Mouse (Mus musculus) CH12.LX (cell line): ENCODE data around the gene Olfr729. TPM values are rescaled to one million over a fixed set of nuclear protein-coding genes. Genes with fewer than 3 reads are reported as not detected.

Source experiments
- DNase-seq: peaks from one replicate; pipeline ENCODE4 v3.0.0-alpha.2; 2013; ENCODE audit errors: extremely low read depth
- H3K27ac ChIP-seq: 2 replicates; pipeline ENCODE4 v1.5.1; 2012; ENCODE audit warnings: low read depth, mild to moderate bottlenecking, control low read depth, moderate library complexity; ENCODE audit not compliant: insufficient read depth
- H3K27me3 ChIP-seq: replicated peaks from 2 replicates; pipeline ENCODE3; 2012; ENCODE audit warnings: inconsistent platforms
- H3K36me3 ChIP-seq, 2 experiments: replicated peaks in 1 of 2; 2 replicates each; pipeline versions ENCODE3 to v1.6.1; 2012; ENCODE audit warnings: inconsistent platforms in 1 of 2, low read length in 1 of 2, mild to moderate bottlenecking in 1 of 2, mixed read lengths in 1 of 2, moderate library complexity in 1 of 2; ENCODE audit not compliant: control insufficient read depth in 1 of 2, insufficient read depth in 1 of 2
- H3K4me1 ChIP-seq, 2 experiments: 2 replicates each; pipeline ENCODE4 v1.6.1; 2012; ENCODE audit warnings: inconsistent platforms in 1 of 2, moderate library complexity in 1 of 2; ENCODE audit not compliant: insufficient read depth in 2 of 2, control insufficient read depth in 1 of 2
- H3K4me2 ChIP-seq: 2 replicates; pipeline ENCODE4 v1.6.1; 2012; ENCODE audit warnings: low read depth, mild to moderate bottlenecking, control low read depth; ENCODE audit not compliant: poor library complexity, insufficient read depth, severe bottlenecking
- H3K4me3 ChIP-seq, 3 experiments: fragments of 150-350 bp in 1 of 3; sonication (generic) in 1 of 3; replicated peaks in 1 of 3; 2 replicates each; pipeline versions ENCODE3 to v1.5.1; 2011 to 2012; ENCODE audit warnings: low read depth in 2 of 3, low read length in 2 of 3, mild to moderate bottlenecking in 2 of 3, moderate library complexity in 2 of 3, control low read depth in 1 of 3, improper control_type of control experiment in 1 of 3, inconsistent platforms in 1 of 3, mixed read lengths in 1 of 3; ENCODE audit not compliant: poor library complexity in 1 of 3
- H3K79me2 ChIP-seq: replicated peaks from 2 replicates; pipeline ENCODE4 v1.6.1; 2012; ENCODE audit warnings: mild to moderate bottlenecking, moderate library complexity; ENCODE audit not compliant: control insufficient read depth, poor library complexity, insufficient read depth, severe bottlenecking; ENCODE audit errors: extremely low read depth
- H3K9ac ChIP-seq: 2 replicates; pipeline ENCODE4 v1.6.1; 2012; ENCODE audit warnings: low read depth, mild to moderate bottlenecking, control low read depth, moderate library complexity; ENCODE audit not compliant: insufficient read depth
- H3K9me3 ChIP-seq: replicated peaks from 2 replicates; pipeline ENCODE3; 2012; ENCODE audit warnings: low read length, inconsistent platforms, mixed read lengths
- CTCF ChIP-seq, 2 experiments: IDR thresholded peaks in 1 of 2; conservative IDR thresholded peaks in 1 of 2; 2 replicates each; pipeline ENCODE4 v1.5.1; 2011 to 2012; ENCODE audit warnings: low read depth in 2 of 2, low read length in 2 of 2, improper control_type of control experiment in 1 of 2, inconsistent platforms in 1 of 2, mild to moderate bottlenecking in 1 of 2, moderate library complexity in 1 of 2
- E2F4 ChIP-seq: IDR thresholded peaks from 2 replicates; pipeline ENCODE4 v1.6.1; 2011; ENCODE audit warnings: low read depth, low read length, improper control_type of control experiment; ENCODE audit not compliant: insufficient replicate concordance
- EP300 ChIP-seq: IDR thresholded peaks from 2 replicates; pipeline ENCODE4 v1.6.1; 2011; ENCODE audit warnings: low read length, improper control_type of control experiment
- ETS1 ChIP-seq: conservative IDR thresholded peaks from 2 replicates; pipeline ENCODE4 v1.6.1; 2012; ENCODE audit warnings: low read depth, mild to moderate bottlenecking, inconsistent platforms, low read length, improper control_type of control experiment, moderate library complexity
- HCFC1 ChIP-seq: IDR thresholded peaks from 2 replicates; pipeline ENCODE4 v1.6.1; 2012; ENCODE audit warnings: low read depth, mild to moderate bottlenecking, inconsistent platforms, low read length, improper control_type of control experiment
- IRF4 ChIP-seq: IDR thresholded peaks from 2 replicates; pipeline ENCODE4 v1.6.1; 2014; ENCODE audit warnings: low read depth, mild to moderate bottlenecking, inconsistent platforms, low read length, improper control_type of control experiment
- JUN ChIP-seq: IDR thresholded peaks from 2 replicates; pipeline ENCODE4 v1.6.1; 2011; ENCODE audit warnings: low read depth, mild to moderate bottlenecking, low read length, improper control_type of control experiment, moderate library complexity; ENCODE audit not compliant: insufficient read depth
- JUND ChIP-seq: conservative IDR thresholded peaks from 2 replicates; pipeline ENCODE4 v1.6.1; 2011; ENCODE audit warnings: low read depth, low read length, improper control_type of control experiment
- KAT2A ChIP-seq: IDR thresholded peaks from 2 replicates; pipeline ENCODE4 v1.6.1; 2012; ENCODE audit warnings: low read length, improper control_type of control experiment, inconsistent platforms; ENCODE audit not compliant: insufficient replicate concordance
- MEF2A ChIP-seq: IDR thresholded peaks from 2 replicates; pipeline ENCODE4 v1.6.1; 2014; ENCODE audit warnings: low read depth, mild to moderate bottlenecking, inconsistent platforms, low read length, improper control_type of control experiment, borderline replicate concordance
- MYC ChIP-seq: IDR thresholded peaks from 2 replicates; pipeline ENCODE4 v1.6.1; 2011; ENCODE audit warnings: low read depth, mild to moderate bottlenecking, improper control_type of control experiment, low read length
- NELFE ChIP-seq: IDR thresholded peaks from 2 replicates; pipeline ENCODE4 v1.6.1; 2011; ENCODE audit warnings: low read depth, low read length, improper control_type of control experiment
- NRF1 ChIP-seq: IDR thresholded peaks from 2 replicates; pipeline ENCODE4 v1.6.1; 2014; ENCODE audit warnings: low read depth, mild to moderate bottlenecking, inconsistent platforms, low read length, improper control_type of control experiment, moderate library complexity
- POLR2A ChIP-seq: IDR thresholded peaks from 2 replicates; pipeline ENCODE4 v1.6.1; 2011; ENCODE audit warnings: low read depth, mild to moderate bottlenecking, improper control_type of control experiment, low read length
- RAD21 ChIP-seq: IDR thresholded peaks from 2 replicates; pipeline ENCODE4 v1.6.1; 2011; ENCODE audit warnings: low read depth, mild to moderate bottlenecking, low read length, improper control_type of control experiment, moderate library complexity
- RCOR1 ChIP-seq: conservative IDR thresholded peaks from 2 replicates; pipeline ENCODE4 v1.6.1; 2012; ENCODE audit warnings: low read depth, mild to moderate bottlenecking, inconsistent platforms, low read length, improper control_type of control experiment
- SIN3A ChIP-seq: IDR thresholded peaks from 2 replicates; pipeline ENCODE4 v1.6.1; 2012; ENCODE audit warnings: low read length, improper control_type of control experiment, inconsistent platforms
- SMC3 ChIP-seq: IDR thresholded peaks from 2 replicates; pipeline ENCODE4 v1.6.1; 2011; ENCODE audit warnings: low read depth, low read length, improper control_type of control experiment
- TBP ChIP-seq: conservative IDR thresholded peaks from 2 replicates; pipeline ENCODE4 v1.6.1; 2011; ENCODE audit warnings: low read depth, low read length, improper control_type of control experiment
- USF2 ChIP-seq: conservative IDR thresholded peaks from 2 replicates; pipeline ENCODE4 v1.6.1; 2011; ENCODE audit warnings: low read depth, low read length, improper control_type of control experiment
- ZKSCAN1 ChIP-seq: IDR thresholded peaks from 2 replicates; pipeline ENCODE4 v1.6.1; 2012; ENCODE audit warnings: low read depth, inconsistent platforms, low read length, improper control_type of control experiment, borderline replicate concordance
- ZMIZ1 ChIP-seq: IDR thresholded peaks from 2 replicates; pipeline ENCODE4 v1.6.1; 2012; ENCODE audit warnings: low read depth, mild to moderate bottlenecking, inconsistent platforms, low read length, improper control_type of control experiment
- ZNF384 ChIP-seq: IDR thresholded peaks from 2 replicates; pipeline ENCODE4 v1.6.1; 2012; ENCODE audit warnings: low read depth, low read length, improper control_type of control experiment, inconsistent platforms
- dilution Hi-C: fragments of 300-500 bp; cut with MboI; formaldehyde crosslinking; loops from 2 replicates; pipeline ENCODE4 v1.14.3; 2020; ENCODE audit warnings: low sequenced_read_pairs; ENCODE audit not compliant: extremely low pct_unique_long_range_greater_than_20kb, extremely low pct_ligation_motif_present
- in situ Hi-C: fragments of 300-500 bp; cut with MboI; formaldehyde crosslinking; loops from 3 replicates; pipeline ENCODE4 v1.14.3; 2019; ENCODE audit warnings: low sequenced_read_pairs, low pct_ligation_motif_present, low pct_unique_long_range_greater_than_20kb, mixed read lengths
- polyA plus RNA-seq: library from polyadenylated mRNA; unstranded; fragments of >175 nt; gene quantifications from 2 replicates; pipeline ENCODE4 v1.2.1, GENCODE M21; 2012; ENCODE audit warnings: low read depth; ENCODE audit not compliant: insufficient read length
- total RNA-seq, 2 experiments: library from RNA; depleted of rRNA; stranded (reverse); fragments of 300-350 nt in 1 of 2; fragments of >200 nt in 1 of 2; gene quantifications; 2 replicates each; pipeline ENCODE4 v1.2.3; 2012 to 2014

Olfr729 gene
- total RNA-seq (2012; rRNA removed) (not detected in 2 replicates), total RNA-seq (2014; rRNA removed) (not detected in 2 replicates), polyA plus RNA-seq (0.09 TPM in 1 of 2 replicates, not detected in the other)

GRCm38 (mm10) chr14:50152810-50153209 lies at the start of gene Olfr729:
TSS of gene Olfr729 (minus strand) at chr14:50152910.
- in situ Hi-C loops (no loop called here), dilution Hi-C loops (no loop called here)
- Histone ChIP-seq H3K9ac (no peak within 1 kb of the TSS), H3K27me3 (no peaks in the 10 kb centered on the region), H3K4me3 (no peak within 1 kb of the TSS), H3K9me3 (no peaks in the 10 kb centered on the region), H3K36me3 (no peaks in the 10 kb centered on the region), H3K4me2 (no peak within 1 kb of the TSS), H3K4me1 (no peaks in the 10 kb centered on the region), H3K27ac (no peak within 1 kb of the TSS), H3K79me2 (no peaks in the 10 kb centered on the region)
- TF ChIP-seq POLR2A (no peak), TBP (no peak), ZNF384 (no peak), JUN (no peak), USF2 (no peak), RAD21 (no peak), RCOR1 (no peak), IRF4 (no peak), E2F4 (no peak), KAT2A (no peak), NRF1 (no peak), ETS1 (no peak), NELFE (no peak), EP300 (no peak)
- DNase-seq = no peak

- dilution Hi-C loops (no loop called here), in situ Hi-C loops (no loop called here)
- no peak within 1 kb of the TSS for H3K27ac ChIP-seq
- no peak within 1 kb of the TSS for H3K4me2 ChIP-seq
- H3K27me3 ChIP-seq = no peaks in the 10 kb centered on the region
- no peaks in the 10 kb centered on the region for H3K9me3 ChIP-seq
- H3K4me3 ChIP-seq = no peak within 1 kb of the TSS
- H3K4me1 ChIP-seq = no peaks in the 10 kb centered on the region
- TF ChIP-seq JUN = no peak
- TF ChIP-seq USF2 = no peak
- no peak for TF ChIP-seq ZKSCAN1
- no peak for TF ChIP-seq NRF1
- no peak for TF ChIP-seq ZNF384
- TF ChIP-seq SIN3A = no peak
- no peak for TF ChIP-seq HCFC1
- no peak for TF ChIP-seq E2F4
- TF ChIP-seq MYC = no peak
- no peak for TF ChIP-seq CTCF (conservative IDR thresholded peaks at IDR 0.05 in 1 of 2, IDR thresholded peaks at IDR 0.05 in 1 of 2; ENCODE audit: low read depth in 2 of 2, low read length in 2 of 2)
- TF ChIP-seq SMC3 = no peak
- no peak for TF ChIP-seq POLR2A
- no peak for TF ChIP-seq JUND
- no peak for TF ChIP-seq ZMIZ1
- TF ChIP-seq MEF2A = no peak
- no peaks in the 10 kb centered on the region for H3K36me3 ChIP-seq
- H3K79me2 ChIP-seq = no peaks in the 10 kb centered on the region
- DNase-seq = no peak
- no peak within 1 kb of the TSS for H3K9ac ChIP-seq
Observed at GRCm38 (mm10) chr14:50188098-50188497, 35.4 kb upstream of the Olfr729 start, which contains the start of gene Olfr730. TSS of gene Olfr730 (minus strand) at chr14:50188198.
